Mouse (Mus musculus) limb, embryonic 13.5 days (tissue): ENCODE data around the gene Glt28d2. TPM values are rescaled to one million over a fixed set of nuclear protein-coding genes. Genes with fewer than 3 reads are reported as not detected.

Source experiments
- polyA plus RNA-seq: library from polyadenylated mRNA; unstranded; fragments of >200 nt; fragmentation: Nextera tagmentation; extraction: Ambion mirVana; gene quantifications from 2 replicates; pipeline ENCODE4 v1.2.1, GENCODE M21; 2015

Gene Glt28d2
- polyA plus RNA-seq, 1 experiment from 2014 or later: 1.7 TPM

Other genes starting within 250 kb of the Glt28d2 start
- 3.0 and 3.1 TPM in 2 replicates for gene Fam160a1, start 70.2 kb downstream of the Glt28d2 start, polyA plus RNA-seq
- gene Gm37240, start within 50 bp of the Glt28d2 start, polyA plus RNA-seq: 4.4 and 6.1 TPM in 2 replicates
- 16.1 and 18.6 TPM in 2 replicates for gene Sh3d19, start 83.6 kb upstream of the Glt28d2 start, polyA plus RNA-seq
- not detected in 2 replicates for gene Prss48, start 115.0 kb upstream of the Glt28d2 start, polyA plus RNA-seq